Mouse (Mus musculus) limb, embryonic 14.5 days (tissue): ENCODE data around the gene Grip1. TPM values are rescaled to one million over a fixed set of nuclear protein-coding genes. Genes with fewer than 3 reads are reported as not detected.

ENCODE experiments used
- ATAC-seq: fragments of 200-750 bp; cut with Nextera tagmentation; 2 replicates; pipeline ENCODE4 v1.8.0; 2017; ENCODE audit warnings: low read depth, moderate number of reproducible peaks, moderate TSS enrichment; ENCODE audit not compliant: low FRiP score
- DNase-seq: peaks from one replicate; pipeline ENCODE4 v3.0.0-alpha.2; 2015; ENCODE audit warnings: low spot score
- H3K27ac ChIP-seq: fragments of 300-500 bp; sonication (generic); replicated peaks from 2 replicates; pipeline ENCODE4 v1.5.1; 2014; ENCODE audit warnings: low read depth, mild to moderate bottlenecking, low read length, moderate library complexity, mixed read lengths
- H3K27me3 ChIP-seq: fragments of 300-500 bp; sonication (generic); 2 replicates; pipeline ENCODE4 v1.6.1; 2014; ENCODE audit warnings: low read length, mixed read lengths; ENCODE audit not compliant: control insufficient read depth, insufficient read depth
- H3K36me3 ChIP-seq: fragments of 300-500 bp; sonication (generic); 2 replicates; pipeline ENCODE4 v1.6.1; 2014; ENCODE audit warnings: mild to moderate bottlenecking, low read length, moderate library complexity, mixed read lengths; ENCODE audit not compliant: control insufficient read depth, insufficient read depth
- H3K4me1 ChIP-seq: fragments of 300-500 bp; sonication (generic); 2 replicates; pipeline ENCODE4 v1.6.1; 2014; ENCODE audit warnings: antibody characterized with exemption, low read length, mixed read lengths; ENCODE audit not compliant: control insufficient read depth, insufficient read depth
- H3K4me2 ChIP-seq: fragments of 300-500 bp; sonication (generic); replicated peaks from 2 replicates; pipeline ENCODE4 v1.6.1; 2014; ENCODE audit warnings: low read depth, mild to moderate bottlenecking, low read length, moderate library complexity; ENCODE audit not compliant: severe bottlenecking
- H3K4me3 ChIP-seq: fragments of 300-500 bp; sonication (generic); replicated peaks from 2 replicates; pipeline ENCODE4 v1.5.1; 2014; ENCODE audit warnings: low read length
- H3K9ac ChIP-seq: fragments of 300-500 bp; sonication (generic); 2 replicates; pipeline ENCODE4 v1.6.1; 2014; ENCODE audit warnings: mild to moderate bottlenecking, low read depth, low read length, moderate library complexity; ENCODE audit not compliant: severe bottlenecking
- H3K9me3 ChIP-seq: fragments of 300-500 bp; sonication (generic); 2 replicates; pipeline ENCODE4 v1.6.1; 2016; ENCODE audit warnings: low read length; ENCODE audit not compliant: control insufficient read depth
- POLR2A ChIP-seq: fragments of 200-500 bp; IDR thresholded peaks from 2 replicates; pipeline ENCODE4 v1.8.0; 2012; ENCODE audit warnings: inconsistent platforms, mild to moderate bottlenecking, moderate library complexity, borderline replicate concordance; ENCODE audit not compliant: insufficient read depth, insufficient read length; ENCODE audit errors: extremely low read depth
- WGBS: fragments of 180-500 bp; shearing (Covaris S2); extraction: QIAGEN DNeasy Blood & Tissue Kit; methylation state at CpG from one replicate; pipeline ENCODE4 v1.1.7; 2014; 5-methylcytosine and 5-hydroxymethylcytosine counted together
- polyA plus RNA-seq, 2 experiments: library from polyadenylated mRNA; depleted of rRNA in 1 of 2; stranded (reverse) in 1 of 2; unstranded in 1 of 2; fragments of >200 nt; fragmentation: Nextera tagmentation in 1 of 2; extraction: Ambion mirVana in 1 of 2; gene quantifications; 2 replicates each; pipeline versions ENCODE4 v1.2.1 to v1.2.3; 2012 to 2014

Grip1 gene
- polyA plus RNA-seq, 2 experiments, result 5.9 to 7.6 TPM

- Histone ChIP-seq H3K9me3 (no peaks in the 10 kb centered on the region), H3K4me2 (no peak overlapping the region), H3K4me1 (no peaks in the 10 kb centered on the region), H3K9ac (no peak overlapping the region), H3K36me3 (no peaks in the 10 kb centered on the region), H3K27ac (no peak overlapping the region), H3K27me3 (no peaks in the 10 kb centered on the region), H3K4me3 (no peak overlapping the region)
- 79% methylated on average over 7 of the region's 7 CpGs for WGBS
- no peak for TF ChIP-seq POLR2A
- DNase-seq (no peak), ATAC-seq (no peak)
Measured at GRCm38 (mm10) chr10:119430240-119430639, 23.4 kb upstream of the Grip1 start.

GRCm38 (mm10) chr10:119431801-119432200 is 21.8 kb upstream of the Grip1 start:
- 73% methylated on average over 6 of the region's 6 CpGs for WGBS
- H3K27ac ChIP-seq, result no peak overlapping the region
- no peaks in the 10 kb centered on the region for H3K9me3 ChIP-seq
- no peaks in the 10 kb centered on the region for H3K4me1 ChIP-seq
- DNase-seq (no peak), ATAC-seq (no peak)
- H3K4me3 ChIP-seq, result no peak overlapping the region
- no peaks in the 10 kb centered on the region for H3K36me3 ChIP-seq
- no peaks in the 10 kb centered on the region for H3K27me3 ChIP-seq
- TF ChIP-seq POLR2A, result no peak
- no peak overlapping the region for H3K4me2 ChIP-seq
- no peak overlapping the region for H3K9ac ChIP-seq

- DNase-seq (no peak), ATAC-seq (no peak)
- Histone ChIP-seq H3K36me3 (no peaks in the 10 kb centered on the region), H3K9me3 (no peaks in the 10 kb centered on the region), H3K27ac (no peak overlapping the region), H3K4me2 (no peak overlapping the region), H3K4me1 (no peaks in the 10 kb centered on the region), H3K9ac (no peak overlapping the region), H3K4me3 (no peak overlapping the region), H3K27me3 (no peaks in the 10 kb centered on the region)
- no peak for TF ChIP-seq POLR2A
- 90% methylated on average over 7 of the region's 7 CpGs for WGBS
Measured at GRCm38 (mm10) chr10:119435818-119436217, 17.8 kb upstream of the Grip1 start.

- Histone ChIP-seq H3K9me3 (no peaks in the 10 kb centered on the region), H3K4me1 (no peaks in the 10 kb centered on the region), H3K9ac (no peak overlapping the region), H3K27me3 (no peaks in the 10 kb centered on the region), H3K36me3 (no peaks in the 10 kb centered on the region), H3K4me3 (no peak overlapping the region), H3K4me2 (no peak overlapping the region), H3K27ac (no peak overlapping the region)
- no peak for TF ChIP-seq POLR2A
- ATAC-seq (no peak), DNase-seq (no peak)
- 66% methylated on average over 3 of the region's 3 CpGs for WGBS
Measured at GRCm38 (mm10) chr10:119437319-119437718, 16.3 kb upstream of the Grip1 start.

GRCm38 (mm10) chr10:119441743-119442142 is 11.9 kb upstream of the Grip1 start:
- 40% methylated on average over 6 of the region's 6 CpGs for WGBS
- Histone ChIP-seq H3K9ac (no peak overlapping the region), H3K36me3 (no peaks in the 10 kb centered on the region), H3K4me1 (no peaks in the 10 kb centered on the region), H3K4me2 (no peak overlapping the region), H3K4me3 (no peak overlapping the region), H3K27me3 (no peaks in the 10 kb centered on the region), H3K9me3 (no peaks in the 10 kb centered on the region), H3K27ac (no peak overlapping the region)
- DNase-seq (no peak), ATAC-seq (no peak)
- TF ChIP-seq POLR2A, result no peak

GRCm38 (mm10) chr10:119447392-119447914 is 6.2 kb upstream of the Grip1 start:
- H3K27me3 ChIP-seq, result no peaks in the 10 kb centered on the region
- DNase-seq, result no peak
- ATAC-seq, result no peak
- H3K9ac ChIP-seq, result no peak overlapping the region
- H3K4me1 ChIP-seq, result no peaks in the 10 kb centered on the region
- no peak overlapping the region for H3K4me2 ChIP-seq
- H3K9me3 ChIP-seq, result no peaks in the 10 kb centered on the region
- H3K27ac ChIP-seq, result no peak overlapping the region
- 82% methylated on average over 14 of the region's 14 CpGs for WGBS
- H3K36me3 ChIP-seq, result no peaks in the 10 kb centered on the region
- no peak overlapping the region for H3K4me3 ChIP-seq
- no peak for TF ChIP-seq POLR2A
